In genomic region chr14:54724049-54724448, GRCm38 (mm10) we compare ENCODE assay signal across 27 mouse cellular contexts. TPM values are rescaled to one million over a fixed set of nuclear protein-coding genes. Genes with fewer than 3 reads are reported as not detected.
A peak's percentile ranks its signal among the peaks of the same experiment; 100 is the strongest.
DNase-seq lines count a peak whose midpoint lies in the region; ATAC-seq and TF ChIP-seq lines count a peak whose summit lies in the region.
"Had no signal": no experiment of that assay in that cellular context is flagged by ENCODE, and none has a peak within 500 bp of the region (broad histone marks: within the 10 kb centered on the region; RNA-seq: fewer than 3 reads in every experiment).

No protein-coding gene starts in this region.

- DNase-seq in 416B (ENCODE audit: low read depth): peak; percentile 84
- no peak for DNase-seq in heart, postnatal 36 days
- DNase-seq in lung, postnatal 25 days (ENCODE audit: low spot score): no peak
- DNase-seq in hindbrain, postnatal 0 days (ENCODE audit: low spot score): no peak
- DNase-seq: adrenal gland, adult 2 months; adrenal gland, adult 8-10 months; adrenal gland, postnatal 10 days; adrenal gland, postnatal 14 days; adrenal gland, postnatal 25 days; adrenal gland, postnatal 36 days; B cell, adult 2 months; cerebellum, adult 11 months; cerebellum, adult 11-12 months; cerebellum, adult 18-20 months had no signal

- no peaks in the 10 kb centered on the region for H3K9me3 ChIP-seq in intestine, embryonic 16.5 days (ENCODE audit: control insufficient read depth, low read length)
- no peaks in the 10 kb centered on the region for H3K9me3 ChIP-seq in intestine, embryonic 15.5 days
- no peaks in the 10 kb centered on the region for H3K9me3 ChIP-seq in hindbrain, postnatal 0 days (ENCODE audit: low read length)

- H3K4me3 ChIP-seq in intestine, embryonic 16.5 days (ENCODE audit: low read length): no peak overlapping the region
- H3K4me3 ChIP-seq in intestine, embryonic 15.5 days (replicated peaks): no peak overlapping the region
- no peak overlapping the region for H3K4me3 ChIP-seq in hindbrain, postnatal 0 days (ENCODE audit: low read length)

- H3K9ac ChIP-seq in intestine, embryonic 16.5 days (ENCODE audit: low read depth, low read length): no peak overlapping the region
- no peak overlapping the region for H3K9ac ChIP-seq in intestine, embryonic 15.5 days
- H3K9ac ChIP-seq in hindbrain, postnatal 0 days (replicated peaks; ENCODE audit: low read length): no peak overlapping the region

- H3K27me3 ChIP-seq in intestine, embryonic 16.5 days (replicated peaks; ENCODE audit: control insufficient read depth, insufficient read depth, low read length): no peaks in the 10 kb centered on the region
- H3K27me3 ChIP-seq in intestine, embryonic 15.5 days (replicated peaks): no peaks in the 10 kb centered on the region
- no peaks in the 10 kb centered on the region for H3K27me3 ChIP-seq in hindbrain, postnatal 0 days (ENCODE audit: insufficient read depth, low read length)
- H3K27me3 ChIP-seq: CH12.LX had no signal

- peaks cover 15% of the 10 kb centered on the region for H3K4me1 ChIP-seq in intestine, embryonic 16.5 days (ENCODE audit: control insufficient read depth, insufficient read depth, low read length)
- no peaks in the 10 kb centered on the region for H3K4me1 ChIP-seq in intestine, embryonic 15.5 days (replicated peaks)
- H3K4me1 ChIP-seq in hindbrain, postnatal 0 days (ENCODE audit: insufficient read depth, low read length): no peaks in the 10 kb centered on the region

- peak; percentile 15; the same call in 1 of the 2 replicates for ATAC-seq in intestine, embryonic 16.5 days
- no peak for ATAC-seq in intestine, embryonic 15.5 days
- ATAC-seq in common myeloid progenitor, adult 5-6 weeks (replicated peaks; ENCODE audit: low read depth, poor library complexity, severe bottlenecking): peak; percentile 62
- ATAC-seq in granulocyte monocyte progenitor cell, adult 5-6 weeks (replicated peaks; ENCODE audit: poor library complexity, severe bottlenecking): peak; percentile 17; the same call in 1 of the 2 replicates
- ATAC-seq in hindbrain, postnatal 0 days: no peak
- ATAC-seq: activated CD4-positive, CD25-positive, alpha-beta regulatory T cell, adult 4 months; CD4-positive, CD25-positive, alpha-beta regulatory T cell, adult 4 months; Patski had no signal

- intact Hi-C loops in heart, postnatal 36 days (cut with DNase I): no loop called here

- no peak for TF ChIP-seq CTCF in hindbrain, postnatal 0 days (IDR thresholded peaks at IDR 0.05; ENCODE audit: low read depth)

- H3K4me2 ChIP-seq in intestine, embryonic 16.5 days (ENCODE audit: low read depth, low read length): no peak overlapping the region
- no peak overlapping the region for H3K4me2 ChIP-seq in intestine, embryonic 15.5 days (replicated peaks)
- H3K4me2 ChIP-seq in hindbrain, postnatal 0 days (ENCODE audit: low read depth, low read length): no peak overlapping the region

- H3K36me3 ChIP-seq in intestine, embryonic 16.5 days (ENCODE audit: control insufficient read depth, insufficient read depth, low read length): 0 out of 2 replicates have a peak, but pooled peaks cover 8% of the 10 kb centered on the region
- no peaks in the 10 kb centered on the region for H3K36me3 ChIP-seq in intestine, embryonic 15.5 days
- H3K36me3 ChIP-seq in hindbrain, postnatal 0 days (ENCODE audit: insufficient read depth, low read length): 0 out of 2 replicates have a peak, but pooled peaks cover 8% of the 10 kb centered on the region

- WGBS in intestine, embryonic 16.5 days: 79% methylated on average over 6 of the region's 6 CpGs
- 73% methylated on average over 6 of the region's 6 CpGs for WGBS in intestine, embryonic 15.5 days
- 83% methylated on average over 6 of the region's 6 CpGs for WGBS in hindbrain, postnatal 0 days

- no peak overlapping the region for H3K27ac ChIP-seq in intestine, embryonic 16.5 days (ENCODE audit: low read length)
- no peak overlapping the region for H3K27ac ChIP-seq in intestine, embryonic 15.5 days
- no peak overlapping the region for H3K27ac ChIP-seq in hindbrain, postnatal 0 days

RNA-seq across cellular contexts. Expression of gene Cebpe, which starts 12.1 kb away (rescaled TPM):
- polyA plus RNA-seq in intestine, embryonic 16.5 days (2015; fragmentation: Nextera tagmentation; extraction: Ambion mirVana): 0.28 TPM in 1 of 2 replicates, not detected in the other
- 0.19 and 0.21 TPM in 2 replicates for polyA plus RNA-seq in intestine, embryonic 15.5 days (2015; fragmentation: Nextera tagmentation; extraction: Ambion mirVana)
- total RNA-seq in common myeloid progenitor, adult 5-6 weeks (2017): 1.2 and 4.9 TPM in 2 replicates
- total RNA-seq in granulocyte monocyte progenitor cell, adult 5-6 weeks (2014; fragmentation: Nextera tagmentation): 23.1 and 45.9 TPM in 2 replicates
- 57.2 and 63.7 TPM in 2 replicates for total RNA-seq in granulocyte monocyte progenitor cell, adult 5-6 weeks (2017)
- total RNA-seq in heart, postnatal 36 days (2021): not detected
- not detected in 2 replicates for total RNA-seq in hindbrain, postnatal 0 days (2014; rRNA removed)
- polyA plus RNA-seq in hindbrain, postnatal 0 days (2015; fragmentation: Nextera tagmentation; extraction: Ambion mirVana): not detected in 2 replicates
- total RNA-seq: adrenal gland, adult 2 months; adrenal gland, adult 8-10 months; adrenal gland, postnatal 14 days; adrenal gland, postnatal 25 days; adrenal gland, postnatal 36 days; ES-E14; MEL had no signal
- polyA plus RNA-seq: activated CD4-positive, CD25-positive, alpha-beta regulatory T cell, adult 4 months; C2C12; CD4-positive, CD25-positive, alpha-beta regulatory T cell, adult 4 months; Patski had no signal

RNA-seq across cellular contexts. Expression of gene Gm29776, which starts 25.4 kb away (rescaled TPM):
- polyA plus RNA-seq in intestine, embryonic 16.5 days (2015; fragmentation: Nextera tagmentation; extraction: Ambion mirVana): 0.07 and 0.15 TPM in 2 replicates
- polyA plus RNA-seq in intestine, embryonic 15.5 days (2015; fragmentation: Nextera tagmentation; extraction: Ambion mirVana): 0.11 and 0.15 TPM in 2 replicates
- total RNA-seq in common myeloid progenitor, adult 5-6 weeks (2017): 0.37 TPM in 1 of 2 replicates, not detected in the other
- total RNA-seq in granulocyte monocyte progenitor cell, adult 5-6 weeks (2014; fragmentation: Nextera tagmentation): 0.15 TPM in 1 of 2 replicates, not detected in the other
- total RNA-seq in granulocyte monocyte progenitor cell, adult 5-6 weeks (2017): 0.22 TPM in 1 of 2 replicates, not detected in the other
- total RNA-seq in heart, postnatal 36 days (2021): not detected
- 0.31 and 0.61 TPM in 2 replicates for total RNA-seq in hindbrain, postnatal 0 days (2014; rRNA removed)
- 0.26 and 0.28 TPM in 2 replicates for polyA plus RNA-seq in hindbrain, postnatal 0 days (2015; fragmentation: Nextera tagmentation; extraction: Ambion mirVana)
- total RNA-seq: adrenal gland, adult 18-20 months; adrenal gland, adult 2 months; adrenal gland, postnatal 10 days; adrenal gland, postnatal 14 days; adrenal gland, postnatal 25 days; CH12.LX; MEL had no signal
- polyA plus RNA-seq: activated CD4-positive, CD25-positive, alpha-beta regulatory T cell, adult 4 months; C2C12; CD4-positive, CD25-positive, alpha-beta regulatory T cell, adult 4 months; G1E had no signal

RNA-seq across cellular contexts. Expression of gene Acin1, which starts 37.3 kb away (rescaled TPM):
- 78.7 and 82.6 TPM in 2 replicates for polyA plus RNA-seq in intestine, embryonic 16.5 days (2015; fragmentation: Nextera tagmentation; extraction: Ambion mirVana)
- polyA plus RNA-seq in intestine, embryonic 15.5 days (2015; fragmentation: Nextera tagmentation; extraction: Ambion mirVana): 105 and 107 TPM in 2 replicates
- total RNA-seq in common myeloid progenitor, adult 5-6 weeks (2017): 238 and 282 TPM in 2 replicates
- total RNA-seq in granulocyte monocyte progenitor cell, adult 5-6 weeks (2014; fragmentation: Nextera tagmentation): 236 and 252 TPM in 2 replicates
- 198 and 208 TPM in 2 replicates for total RNA-seq in granulocyte monocyte progenitor cell, adult 5-6 weeks (2017)
- total RNA-seq in heart, postnatal 36 days (2021): 10 to 100 TPM; 72.2 to 80.2 TPM
- total RNA-seq in hindbrain, postnatal 0 days (2014; rRNA removed): 101 and 118 TPM in 2 replicates
- polyA plus RNA-seq in hindbrain, postnatal 0 days (2015; fragmentation: Nextera tagmentation; extraction: Ambion mirVana): 102 and 106 TPM in 2 replicates

RNA-seq across cellular contexts. Expression of gene 1700123O20Rik, which starts 38.0 kb away (rescaled TPM):
- 82.0 and 90.2 TPM in 2 replicates for polyA plus RNA-seq in intestine, embryonic 16.5 days (2015; fragmentation: Nextera tagmentation; extraction: Ambion mirVana)
- polyA plus RNA-seq in intestine, embryonic 15.5 days (2015; fragmentation: Nextera tagmentation; extraction: Ambion mirVana): 83.7 and 84.8 TPM in 2 replicates
- 26.5 and 33.2 TPM in 2 replicates for total RNA-seq in common myeloid progenitor, adult 5-6 weeks (2017)
- total RNA-seq in granulocyte monocyte progenitor cell, adult 5-6 weeks (2014; fragmentation: Nextera tagmentation): 44.3 and 69.7 TPM in 2 replicates
- total RNA-seq in granulocyte monocyte progenitor cell, adult 5-6 weeks (2017): 42.2 and 50.0 TPM in 2 replicates
- 10 to 100 TPM; 14.5 to 16.1 TPM for total RNA-seq in heart, postnatal 36 days (2021)
- total RNA-seq in hindbrain, postnatal 0 days (2014; rRNA removed): 29.6 and 37.9 TPM in 2 replicates
- 64.1 and 67.7 TPM in 2 replicates for polyA plus RNA-seq in hindbrain, postnatal 0 days (2015; fragmentation: Nextera tagmentation; extraction: Ambion mirVana)

RNA-seq across cellular contexts. Expression of gene Slc7a8, which starts 57.7 kb away (rescaled TPM):
- 45.7 and 60.3 TPM in 2 replicates for polyA plus RNA-seq in intestine, embryonic 16.5 days (2015; fragmentation: Nextera tagmentation; extraction: Ambion mirVana)
- 30.9 and 33.0 TPM in 2 replicates for polyA plus RNA-seq in intestine, embryonic 15.5 days (2015; fragmentation: Nextera tagmentation; extraction: Ambion mirVana)
- total RNA-seq in common myeloid progenitor, adult 5-6 weeks (2017): 4.4 and 5.5 TPM in 2 replicates
- total RNA-seq in granulocyte monocyte progenitor cell, adult 5-6 weeks (2014; fragmentation: Nextera tagmentation): 7.6 and 8.3 TPM in 2 replicates
- 2.0 and 3.2 TPM in 2 replicates for total RNA-seq in granulocyte monocyte progenitor cell, adult 5-6 weeks (2017)
- 1 to 10 TPM; 2.6 to 3.1 TPM for total RNA-seq in heart, postnatal 36 days (2021)
- 8.9 and 10.6 TPM in 2 replicates for total RNA-seq in hindbrain, postnatal 0 days (2014; rRNA removed)
- polyA plus RNA-seq in hindbrain, postnatal 0 days (2015; fragmentation: Nextera tagmentation; extraction: Ambion mirVana): 7.9 and 9.3 TPM in 2 replicates
- polyA plus RNA-seq: activated CD4-positive, CD25-positive, alpha-beta regulatory T cell, adult 4 months; C2C12 had no signal

Comparison
In these comparisons a context has a peak if more than half of its experiments do, and no peak if none do; other contexts are left out.
1. ATAC-seq: peak in intestine, embryonic 16.5 days (single experiment), common myeloid progenitor, adult 5-6 weeks (single experiment) and granulocyte monocyte progenitor cell, adult 5-6 weeks (single experiment); none in intestine, embryonic 15.5 days (single experiment) and hindbrain, postnatal 0 days (single experiment).